Mouse (Mus musculus) thymus, adult 2 months (tissue): ENCODE data around the gene Stum.

Experiments
- CTCF ChIP-seq: fragments of 200-500 bp; IDR thresholded peaks from 2 replicates; pipeline ENCODE4 v1.5.1; 2012; ENCODE audit warnings: mild to moderate bottlenecking, control low read depth, low read length, moderate library complexity, borderline replicate concordance; ENCODE audit not compliant: control insufficient read depth, poor library complexity, insufficient read depth; ENCODE audit errors: extremely low read depth
- POLR2A ChIP-seq: fragments of 200-500 bp; IDR thresholded peaks from 2 replicates; pipeline ENCODE4 v1.6.1; 2012; ENCODE audit warnings: mild to moderate bottlenecking, low read length, control low read depth, moderate library complexity; ENCODE audit not compliant: control insufficient read depth, poor library complexity, insufficient read depth; ENCODE audit errors: extremely low read depth

DNA sequence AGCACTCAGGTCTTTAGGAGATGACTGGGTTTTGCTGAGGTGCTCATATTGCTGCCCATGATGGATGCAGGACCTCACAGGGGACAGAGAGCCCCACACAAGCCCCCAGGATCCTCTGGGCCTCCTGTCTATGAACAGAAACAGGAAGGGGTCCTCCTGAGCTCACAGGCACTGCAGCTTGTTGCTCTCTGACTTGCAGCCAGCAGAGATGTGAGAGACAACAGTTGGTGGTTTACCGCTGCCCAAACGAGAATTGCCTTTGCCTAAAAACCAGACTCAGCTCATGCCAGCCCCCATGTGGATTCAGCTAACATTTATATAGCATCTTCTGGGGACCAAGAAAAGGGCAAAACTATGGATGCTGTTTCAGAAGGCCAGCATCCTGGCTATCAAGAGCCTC lies 33.7 kb downstream of the Stum start:
- no peak for TF ChIP-seq POLR2A
- no peak for TF ChIP-seq CTCF
